Mouse (Mus musculus): ENCODE results near the gene Ttc41. TPM values are rescaled to one million over a fixed set of nuclear protein-coding genes. Genes with fewer than 3 reads are reported as not detected.

The Ttc41 gene
- polyA plus RNA-seq, 1 experiment = 0.47 TPM

DNA sequence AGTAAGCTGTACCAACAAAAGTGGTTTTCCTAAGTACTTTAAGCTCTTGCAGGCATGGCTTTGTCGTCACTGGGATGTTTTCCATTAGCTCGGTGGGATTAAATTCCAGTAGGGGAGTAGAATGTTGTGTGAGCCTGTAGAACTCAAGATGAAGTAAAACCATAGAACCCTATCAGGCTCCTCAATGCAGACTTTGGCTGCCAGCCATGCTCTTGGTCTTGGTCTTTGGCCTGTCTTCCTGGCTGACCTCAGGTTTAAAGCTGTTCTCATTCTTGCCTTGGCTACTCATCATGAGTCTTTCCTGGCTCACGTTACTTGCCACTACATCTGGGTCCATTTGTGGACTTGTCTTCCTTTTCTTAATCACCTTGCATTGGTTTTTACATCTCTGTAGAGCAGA is 6.5 kb downstream of the Ttc41 start:
- H3K4me1 ChIP-seq (ENCODE audit: control insufficient read depth, insufficient read depth, insufficient read length, low read length) = no peaks in the 10 kb centered on the region
- WGBS = 86% methylated on average over 3 of the region's 3 CpGs
- H3K27me3 ChIP-seq (ENCODE audit: control insufficient read depth, insufficient read depth, low read length) = no peaks in the 10 kb centered on the region
- H3K4me3 ChIP-seq (ENCODE audit: low read depth, low read length) = no peak overlapping the region
- no peaks in the 10 kb centered on the region for H3K36me3 ChIP-seq (ENCODE audit: control insufficient read depth, insufficient read depth, low read length)
- TF ChIP-seq POLR2A (IDR thresholded peaks at IDR 0.05; ENCODE audit: low read depth, low read length) (no peak), CTCF (IDR thresholded peaks at IDR 0.05; ENCODE audit: extremely low read depth, insufficient read length, insufficient replicate concordance, low read depth, low read length) (no peak)
- no peak overlapping the region for H3K27ac ChIP-seq (ENCODE audit: insufficient read depth, low read depth, low read length)

GRCm38 (mm10) chr10:86727548-86727980 is 22.0 kb downstream of the Ttc41 start:
- Histone ChIP-seq H3K4me1 (ENCODE audit: control insufficient read depth, insufficient read depth, insufficient read length, low read length) (peaks cover 3% of the 10 kb centered on the region), H3K27ac (ENCODE audit: insufficient read depth, low read depth, low read length) (peak overlapping the region; percentile 72; the same call in 1 of the 2 replicates), H3K27me3 (ENCODE audit: control insufficient read depth, insufficient read depth, low read length) (no peaks in the 10 kb centered on the region), H3K36me3 (ENCODE audit: control insufficient read depth, insufficient read depth, low read length) (no peaks in the 10 kb centered on the region), H3K4me3 (ENCODE audit: low read depth, low read length) (peak overlapping the region; percentile 55)
- TF ChIP-seq POLR2A (IDR thresholded peaks at IDR 0.05; ENCODE audit: low read depth, low read length) = no peak
- TF ChIP-seq CTCF (IDR thresholded peaks at IDR 0.05; ENCODE audit: extremely low read depth, insufficient read length, insufficient replicate concordance, low read depth, low read length) = no peak
- 9% methylated on average over 12 of the region's 12 CpGs for WGBS

GRCm38 (mm10) chr10:86728176-86728575 is 22.6 kb downstream of the Ttc41 start:
- Histone ChIP-seq H3K36me3 (ENCODE audit: control insufficient read depth, insufficient read depth, low read length) (no peaks in the 10 kb centered on the region), H3K27me3 (ENCODE audit: control insufficient read depth, insufficient read depth, low read length) (no peaks in the 10 kb centered on the region), H3K4me1 (ENCODE audit: control insufficient read depth, insufficient read depth, insufficient read length, low read length) (peaks cover 3% of the 10 kb centered on the region), H3K27ac (ENCODE audit: insufficient read depth, low read depth, low read length) (peak overlapping the region; percentile 46; the same call in 1 of the 2 replicates), H3K4me3 (ENCODE audit: low read depth, low read length) (no peak overlapping the region)
- TF ChIP-seq POLR2A (IDR thresholded peaks at IDR 0.05; ENCODE audit: low read depth, low read length) (no peak), CTCF (IDR thresholded peaks at IDR 0.05; ENCODE audit: extremely low read depth, insufficient read length, insufficient replicate concordance, low read depth, low read length) (no peak)
- 89% methylated on average over 3 of the region's 3 CpGs for WGBS

- no peaks in the 10 kb centered on the region for H3K27me3 ChIP-seq (ENCODE audit: control insufficient read depth, insufficient read depth, low read length)
- H3K4me3 ChIP-seq (ENCODE audit: low read depth, low read length) = peak overlapping the region; percentile 63
- TF ChIP-seq CTCF (IDR thresholded peaks at IDR 0.05; ENCODE audit: extremely low read depth, insufficient read length, insufficient replicate concordance, low read depth, low read length) = peak; percentile 71; the same call in 1 of the 2 replicates
- no peak for TF ChIP-seq POLR2A (IDR thresholded peaks at IDR 0.05; ENCODE audit: low read depth, low read length)
- no peak overlapping the region for H3K27ac ChIP-seq (ENCODE audit: insufficient read depth, low read depth, low read length)
- peaks cover 3% of the 10 kb centered on the region for H3K4me1 ChIP-seq (ENCODE audit: control insufficient read depth, insufficient read depth, insufficient read length, low read length)
- WGBS = 7% methylated on average over 22 of the region's 22 CpGs
- H3K36me3 ChIP-seq (ENCODE audit: control insufficient read depth, insufficient read depth, low read length) = no peaks in the 10 kb centered on the region
Measured at GRCm38 (mm10) chr10:86730823-86731499, 25.4 kb downstream of the Ttc41 start.

- peaks cover 3% of the 10 kb centered on the region for H3K4me1 ChIP-seq (ENCODE audit: control insufficient read depth, insufficient read depth, insufficient read length, low read length)
- 43% methylated on average over 2 of the region's 2 CpGs for WGBS
- no peak overlapping the region for H3K4me3 ChIP-seq (ENCODE audit: low read depth, low read length)
- TF ChIP-seq CTCF (IDR thresholded peaks at IDR 0.05; ENCODE audit: extremely low read depth, insufficient read length, insufficient replicate concordance, low read depth, low read length) = no peak
- no peak for TF ChIP-seq POLR2A (IDR thresholded peaks at IDR 0.05; ENCODE audit: low read depth, low read length)
- no peaks in the 10 kb centered on the region for H3K36me3 ChIP-seq (ENCODE audit: control insufficient read depth, insufficient read depth, low read length)
- no peaks in the 10 kb centered on the region for H3K27me3 ChIP-seq (ENCODE audit: control insufficient read depth, insufficient read depth, low read length)
- no peak overlapping the region for H3K27ac ChIP-seq (ENCODE audit: insufficient read depth, low read depth, low read length)
Measured at GRCm38 (mm10) chr10:86731500-86731863, 25.9 kb downstream of the Ttc41 start.

DNA sequence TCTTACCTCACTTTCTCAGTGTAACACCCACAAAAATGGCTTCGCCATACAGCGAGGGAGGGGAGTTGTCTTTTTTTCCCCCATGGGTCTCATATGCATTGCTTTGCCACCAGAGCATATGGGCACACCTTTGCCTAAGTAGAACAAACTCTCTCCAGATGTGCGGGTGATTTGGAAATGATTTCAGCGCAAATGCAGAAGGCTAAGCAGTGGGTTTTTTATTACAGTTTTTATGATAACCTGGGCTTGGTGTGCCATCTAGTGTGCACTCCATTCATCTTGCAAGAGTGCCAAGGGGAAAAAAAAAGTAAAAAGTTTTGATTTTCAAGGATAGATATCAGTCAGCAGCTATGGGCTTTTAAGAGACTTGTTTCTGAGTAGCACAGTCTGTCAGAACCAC is 29.4 kb downstream of the Ttc41 start:
- H3K36me3 ChIP-seq (ENCODE audit: control insufficient read depth, insufficient read depth, low read length) = no peaks in the 10 kb centered on the region
- H3K27ac ChIP-seq (ENCODE audit: insufficient read depth, low read depth, low read length) = no peak overlapping the region
- H3K4me3 ChIP-seq (ENCODE audit: low read depth, low read length) = no peak overlapping the region
- TF ChIP-seq CTCF (IDR thresholded peaks at IDR 0.05; ENCODE audit: extremely low read depth, insufficient read length, insufficient replicate concordance, low read depth, low read length) = no peak
- no peak for TF ChIP-seq POLR2A (IDR thresholded peaks at IDR 0.05; ENCODE audit: low read depth, low read length)
- H3K27me3 ChIP-seq (ENCODE audit: control insufficient read depth, insufficient read depth, low read length) = no peaks in the 10 kb centered on the region
- H3K4me1 ChIP-seq (ENCODE audit: control insufficient read depth, insufficient read depth, insufficient read length, low read length) = no peaks in the 10 kb centered on the region
- WGBS = 74% methylated on average over 4 of the region's 4 CpGs

GRCm38 (mm10) chr10:86742918-86743317 is 37.3 kb downstream of the Ttc41 start:
- no peaks in the 10 kb centered on the region for H3K27me3 ChIP-seq (ENCODE audit: control insufficient read depth, insufficient read depth, low read length)
- no peaks in the 10 kb centered on the region for H3K4me1 ChIP-seq (ENCODE audit: control insufficient read depth, insufficient read depth, insufficient read length, low read length)
- no peak overlapping the region for H3K4me3 ChIP-seq (ENCODE audit: low read depth, low read length)
- H3K36me3 ChIP-seq (ENCODE audit: control insufficient read depth, insufficient read depth, low read length) = no peaks in the 10 kb centered on the region
- WGBS = 83% methylated on average over 2 of the region's 2 CpGs
- H3K27ac ChIP-seq (ENCODE audit: insufficient read depth, low read depth, low read length) = no peak overlapping the region
- TF ChIP-seq CTCF (IDR thresholded peaks at IDR 0.05; ENCODE audit: extremely low read depth, insufficient read length, insufficient replicate concordance, low read depth, low read length) (no peak), POLR2A (IDR thresholded peaks at IDR 0.05; ENCODE audit: low read depth, low read length) (no peak)

All from small intestine, adult 2 months (tissue).